Mouse (Mus musculus) heart, adult 2 months (tissue): Measurements from ENCODE around the gene Tnk1. TPM values are rescaled to one million over a fixed set of nuclear protein-coding genes. Genes with fewer than 3 reads are reported as not detected.

Experiments
- DNase-seq, 2 experiments: peaks; one replicate each; pipeline ENCODE4 v3.0.0; 2021
- H3K27ac ChIP-seq: fragments of 200-600 bp; 2 replicates; pipeline ENCODE4 v1.8.1; 2022
- H3K27me3 ChIP-seq: fragments of 200-500 bp; 2 replicates; pipeline ENCODE4 v1.6.1; 2012; ENCODE audit warnings: mild to moderate bottlenecking, low read length, inconsistent platforms, mixed read lengths; ENCODE audit not compliant: control insufficient read depth, insufficient read depth
- H3K36me3 ChIP-seq: fragments of 200-500 bp; 2 replicates; pipeline ENCODE4 v1.6.1; 2012; ENCODE audit warnings: low read length, inconsistent platforms; ENCODE audit not compliant: control insufficient read depth, insufficient read depth
- H3K4me1 ChIP-seq: fragments of 200-500 bp; 2 replicates; pipeline ENCODE4 v1.6.1; 2011; ENCODE audit warnings: low read length; ENCODE audit not compliant: control insufficient read depth, insufficient read depth
- H3K4me3 ChIP-seq: fragments of 200-600 bp; 2 replicates; pipeline ENCODE4 v1.8.1; 2022
- H3K79me2 ChIP-seq: fragments of 200-500 bp; replicated peaks from 2 replicates; pipeline ENCODE4 v1.6.1; 2012; ENCODE audit warnings: mild to moderate bottlenecking, inconsistent platforms, low read length, moderate library complexity, mixed read lengths; ENCODE audit not compliant: control insufficient read depth, insufficient read depth
- H3K9ac ChIP-seq: fragments of 200-500 bp; 2 replicates; pipeline ENCODE4 v1.6.1; 2012; ENCODE audit warnings: low read depth, mild to moderate bottlenecking, control low read depth, inconsistent platforms, low read length, mixed read lengths
- CTCF ChIP-seq: fragments of 200-600 bp; IDR thresholded peaks from 2 replicates; pipeline ENCODE4 v1.8.1; 2022; ENCODE audit warnings: antibody characterized with exemption, mild to moderate bottlenecking, moderate library complexity
- EP300 ChIP-seq: fragments of 200-500 bp; IDR thresholded peaks from 2 replicates; pipeline ENCODE4 v1.6.1; 2011; ENCODE audit warnings: low read depth, low read length, control low read depth; ENCODE audit not compliant: insufficient read depth
- POLR2A ChIP-seq: fragments of 200-500 bp; IDR thresholded peaks from 2 replicates; pipeline ENCODE4 v1.6.1; 2011; ENCODE audit warnings: mild to moderate bottlenecking, low read depth, low read length, control low read depth; ENCODE audit not compliant: insufficient read depth
- WGBS: fragments of 180-500 bp; shearing (Covaris S2); methylation state at CpG from one replicate; pipeline ENCODE4 v1.1.7; 2018; 5-methylcytosine and 5-hydroxymethylcytosine counted together
- intact Hi-C: fragments of 180-260 bp; cut with DNase I; formaldehyde crosslinking; loops from one replicate; pipeline ENCODE4 v1.15.1; 2025
- polyA plus RNA-seq: library from polyadenylated mRNA; depleted of rRNA; stranded (reverse); fragments of >200 nt; gene quantifications from 2 replicates; pipeline ENCODE4 v1.2.3, GENCODE M21; 2012
- total RNA-seq, 2 experiments: library from RNA; stranded (reverse); gene quantifications; 2 replicates each; pipeline ENCODE4 v1.2.3; 2021

Gene Tnk1
- total and polyA plus RNA-seq, 3 experiments, result 0.68 TPM; not detected in 2

DNA sequence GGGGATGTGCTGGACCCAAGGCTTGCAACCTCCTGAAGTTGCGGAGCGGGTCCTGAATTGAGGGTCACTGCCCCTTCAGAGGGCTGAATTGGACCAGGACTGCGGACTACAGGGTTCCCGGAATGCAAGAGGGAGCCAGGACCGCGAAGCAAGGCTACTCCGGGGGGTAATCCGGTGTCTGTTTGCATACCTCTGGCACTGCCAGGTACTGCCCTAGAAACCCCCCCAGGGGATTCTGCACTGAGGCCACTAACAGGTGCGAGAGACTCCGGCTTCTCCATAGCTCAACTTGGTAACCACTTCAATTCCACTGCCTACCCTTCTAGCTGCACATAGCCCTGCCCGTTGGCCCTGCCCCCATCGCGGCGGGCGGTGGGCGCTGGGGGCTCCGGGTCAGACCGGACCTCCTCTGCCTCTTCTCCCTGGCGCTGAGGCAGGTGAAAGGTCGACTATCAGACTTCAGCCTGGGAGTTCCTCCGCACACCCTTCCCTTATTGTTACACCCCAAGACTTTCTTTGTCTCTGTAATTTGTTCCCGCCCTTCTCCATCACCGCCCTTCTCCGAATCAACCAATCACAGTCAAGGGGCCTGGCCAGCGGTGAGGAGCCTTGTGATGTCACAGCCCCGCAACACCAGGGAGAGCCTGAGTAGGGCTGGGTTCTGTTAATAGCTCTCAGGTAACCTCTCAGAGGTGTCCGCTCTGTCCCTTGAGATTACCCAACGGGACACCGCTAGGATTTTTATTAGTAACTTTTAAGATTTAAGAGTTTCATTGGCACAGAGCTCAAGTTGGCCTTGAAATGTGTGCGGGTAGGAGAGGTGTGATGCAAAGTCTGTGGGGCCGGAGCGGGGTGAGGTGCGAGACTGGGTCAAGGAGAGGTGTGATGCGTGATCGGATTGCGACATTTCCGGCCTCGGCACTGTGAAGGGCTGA lies 42.2 kb upstream of the Tnk1 start, which contains the start of the genes 2810408A11Rik and Neurl4:
TSS of gene 2810408A11Rik (minus strand) at position 517 of the 935 bp plus-strand sequence.
TSS of gene Neurl4 (plus strand) at position 602 of the 935 bp plus-strand sequence.
- peak within 1 kb of the TSS; percentile 82 for H3K9ac ChIP-seq
- intact Hi-C loops, result no loop called here
- H3K27ac ChIP-seq, result peak within 1 kb of the TSS; percentile 98
- peaks cover 3% of the 10 kb centered on the region; the same call in 1 of the 2 replicates for H3K4me1 ChIP-seq
- H3K27me3 ChIP-seq, result no peaks in the 10 kb centered on the region
- 1% methylated on average over 38 of the region's 38 CpGs for WGBS
- no peaks in the 10 kb centered on the region for H3K79me2 ChIP-seq
- no peaks in the 10 kb centered on the region for H3K36me3 ChIP-seq
- peak; percentile 86 to 93 for DNase-seq
- TF ChIP-seq POLR2A, result peak; percentile 91
- TF ChIP-seq CTCF, result no peak
- TF ChIP-seq EP300, result 0 out of 2 replicates have a peak, but pooled peaks have one; percentile 22
- H3K4me3 ChIP-seq, result peak within 1 kb of the TSS; percentile 83

DNA sequence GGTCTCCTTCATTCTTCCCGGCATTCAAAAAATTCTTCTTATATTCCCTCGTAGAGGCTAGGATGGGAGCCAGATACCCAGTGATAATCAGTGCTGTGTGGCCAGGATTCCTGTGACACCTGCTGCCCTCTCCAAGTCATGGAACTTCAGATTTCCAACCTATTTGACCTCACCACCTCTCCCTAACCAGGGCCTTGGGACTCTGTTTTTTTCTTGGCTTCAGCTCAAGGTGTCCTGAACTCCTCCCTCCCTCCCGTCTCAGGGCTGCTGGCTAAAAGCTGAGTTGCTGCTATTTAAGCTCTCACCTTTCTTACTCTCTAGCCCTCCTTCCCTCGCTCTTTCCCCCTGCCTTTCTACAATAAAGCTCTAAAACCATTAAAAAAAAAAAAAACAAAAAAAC lies 41.3 kb upstream of the Tnk1 start:
- Histone ChIP-seq H3K4me1 (peaks cover 3% of the 10 kb centered on the region; the same call in 1 of the 2 replicates), H3K36me3 (no peaks in the 10 kb centered on the region), H3K27me3 (no peaks in the 10 kb centered on the region), H3K79me2 (no peaks in the 10 kb centered on the region), H3K4me3 (no peak overlapping the region), H3K27ac (no peak overlapping the region), H3K9ac (no peak overlapping the region)
- WGBS, result 33% methylated on average over 4 of the region's 4 CpGs
- intact Hi-C loops, result no loop called here
- no peak for DNase-seq
- no peak for TF ChIP-seq EP300

DNA sequence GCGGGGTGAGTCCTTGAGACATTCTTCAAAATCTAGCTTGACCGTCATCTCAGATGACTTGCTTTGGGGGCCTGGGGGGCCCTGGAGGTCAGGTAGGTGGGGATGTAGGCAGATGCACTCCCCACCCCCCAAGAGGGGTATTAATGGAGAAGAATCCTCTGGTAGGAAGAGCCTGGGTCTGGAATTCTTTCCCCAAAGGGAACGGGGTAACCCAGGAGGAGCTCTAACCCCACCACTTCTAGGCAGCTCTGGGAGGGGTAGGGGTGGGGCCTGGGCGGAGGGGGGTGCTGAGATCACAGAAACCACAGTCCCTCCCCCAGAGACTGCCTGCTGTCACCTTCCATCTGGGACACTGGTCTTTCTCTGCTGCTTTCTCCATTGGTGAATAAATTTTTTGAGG lies 36.8 kb upstream of the Tnk1 start, which contains the start of gene Acap1:
TSS of gene Acap1 (minus strand) at position 249 of the 400 bp plus-strand sequence.
- no peak for TF ChIP-seq EP300
- Histone ChIP-seq H3K9ac (no peak within 1 kb of the TSS), H3K79me2 (no peaks in the 10 kb centered on the region), H3K4me3 (no peak within 1 kb of the TSS), H3K36me3 (no peaks in the 10 kb centered on the region), H3K27ac (no peak within 1 kb of the TSS), H3K4me1 (peaks cover under 1% of the 10 kb centered on the region; the same call in 1 of the 2 replicates), H3K27me3 (no peaks in the 10 kb centered on the region)
- 64% methylated on average over 4 of the region's 4 CpGs for WGBS
- DNase-seq, result no peak
- intact Hi-C loops, result no loop called here

DNA sequence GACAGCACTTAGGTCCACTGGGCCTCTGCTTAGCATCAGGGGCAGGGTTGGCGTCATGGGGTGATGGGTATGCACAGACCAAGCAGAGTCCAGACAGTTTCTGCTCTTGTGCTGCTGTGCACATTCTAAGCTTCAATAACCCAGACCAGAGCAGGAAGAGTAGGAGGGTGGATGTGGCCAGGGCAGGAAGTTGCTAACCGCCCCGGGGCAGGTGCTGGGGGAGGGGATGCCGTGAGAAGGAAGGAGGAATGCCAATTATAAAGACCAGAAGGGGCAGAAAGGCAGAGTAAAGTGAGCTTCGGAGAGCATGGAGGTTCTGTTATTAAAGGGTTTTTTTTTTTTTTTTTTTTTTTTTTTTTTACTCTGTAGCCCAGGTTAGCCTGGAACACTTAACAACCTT lies 36.1 kb upstream of the Tnk1 start:
- peak in 1 of 2 experiments; percentile 62 for DNase-seq
- H3K9ac ChIP-seq, result no peak overlapping the region
- no peaks in the 10 kb centered on the region for H3K79me2 ChIP-seq
- no peaks in the 10 kb centered on the region for H3K27me3 ChIP-seq
- 51% methylated on average over 5 of the region's 5 CpGs for WGBS
- no peaks in the 10 kb centered on the region for H3K4me1 ChIP-seq
- no peak overlapping the region for H3K4me3 ChIP-seq
- H3K36me3 ChIP-seq, result no peaks in the 10 kb centered on the region
- no peak overlapping the region for H3K27ac ChIP-seq
- intact Hi-C loops, result no loop called here
- TF ChIP-seq POLR2A (no peak), EP300 (no peak), CTCF (no peak)

DNA sequence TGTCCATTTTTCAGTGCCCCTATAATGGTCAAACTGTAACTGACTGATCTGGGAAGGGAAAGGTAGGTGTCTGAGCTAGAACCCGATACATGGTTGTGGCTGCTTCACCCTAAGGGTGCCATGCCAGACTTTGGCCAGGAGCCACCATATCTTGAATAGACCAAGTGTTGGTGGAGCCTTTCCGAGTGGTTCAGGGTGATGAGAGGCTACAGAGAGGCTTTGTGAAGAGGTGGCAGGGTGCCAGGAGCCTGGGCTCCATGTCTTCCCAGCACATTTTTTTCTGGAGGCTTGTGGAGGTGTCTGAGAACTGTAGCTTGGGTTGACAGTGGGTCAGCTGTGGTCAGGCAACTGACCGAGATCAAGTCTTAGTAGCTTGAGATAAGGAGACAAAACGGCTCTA lies 33.0 kb upstream of the Tnk1 start:
- Histone ChIP-seq H3K36me3 (no peaks in the 10 kb centered on the region), H3K4me3 (no peak overlapping the region), H3K27me3 (no peaks in the 10 kb centered on the region), H3K27ac (no peak overlapping the region), H3K9ac (no peak overlapping the region), H3K79me2 (no peaks in the 10 kb centered on the region), H3K4me1 (peaks cover 2% of the 10 kb centered on the region; the same call in 1 of the 2 replicates)
- 28% methylated on average over 4 of the region's 4 CpGs for WGBS
- no peak for DNase-seq
- intact Hi-C loops, result no loop called here
- TF ChIP-seq CTCF (no peak), POLR2A (no peak), EP300 (no peak)
